Mouse (Mus musculus) E14TG2a.4 (cell line): ENCODE results near the gene Rgs3.
A peak's percentile ranks its signal among the peaks of the same experiment; 100 is the strongest.

ENCODE experiments used
- H3K27me3 ChIP-seq: 2 replicates; pipeline ENCODE4 v1.6.1; 2014; ENCODE audit warnings: low read length, control low read depth; ENCODE audit not compliant: insufficient read depth
- H3K36me3 ChIP-seq: 2 replicates; pipeline ENCODE4 v1.6.1; 2014; ENCODE audit warnings: low read length, control low read depth; ENCODE audit not compliant: insufficient read depth
- H3K4me1 ChIP-seq: replicated peaks from 2 replicates; pipeline ENCODE4 v1.6.1; 2014; ENCODE audit warnings: low read depth, low read length, control low read depth
- H3K4me3 ChIP-seq: replicated peaks from 2 replicates; pipeline ENCODE4 v1.5.1; 2014; ENCODE audit warnings: mild to moderate bottlenecking, low read length
- H3K9me3 ChIP-seq: 2 replicates; pipeline ENCODE4 v1.6.1; 2014; ENCODE audit warnings: low read length, control low read depth
- CTCF ChIP-seq: conservative IDR thresholded peaks from 2 replicates; pipeline ENCODE4 v1.5.1; 2014; ENCODE audit warnings: low read length
- NANOG ChIP-seq: IDR thresholded peaks from 2 replicates; pipeline ENCODE4 v1.6.1; 2014; ENCODE audit warnings: borderline replicate concordance, low read length, mixed read lengths
- POU5F1 ChIP-seq: IDR thresholded peaks from 2 replicates; pipeline ENCODE4 v1.6.1; 2014; ENCODE audit warnings: low read length, borderline replicate concordance

Rgs3 gene

GRCm38 (mm10) chr4:62604094-62604493 is 44.4 kb downstream of the Rgs3 start:
- Histone ChIP-seq H3K27me3 (no peaks in the 10 kb centered on the region), H3K4me1 (0 out of 2 replicates have a peak, but pooled peaks cover 4% of the 10 kb centered on the region), H3K36me3 (no peaks in the 10 kb centered on the region), H3K9me3 (no peaks in the 10 kb centered on the region), H3K4me3 (no peak overlapping the region)
- no peak for TF ChIP-seq CTCF
- TF ChIP-seq POU5F1: no peak
- no peak for TF ChIP-seq NANOG

- Histone ChIP-seq H3K4me3 (no peak overlapping the region), H3K9me3 (no peaks in the 10 kb centered on the region), H3K27me3 (peaks cover 3% of the 10 kb centered on the region; the same call in 1 of the 2 replicates), H3K36me3 (no peaks in the 10 kb centered on the region), H3K4me1 (peaks cover 8% of the 10 kb centered on the region; the same call in 1 of the 2 replicates)
- TF ChIP-seq NANOG (no peak), CTCF (no peak), POU5F1 (no peak)
Measured at GRCm38 (mm10) chr4:62605856-62606541, 46.4 kb downstream of the Rgs3 start.

GRCm38 (mm10) chr4:62606542-62606882 is 46.9 kb downstream of the Rgs3 start:
- no peak for TF ChIP-seq CTCF
- TF ChIP-seq NANOG: no peak
- Histone ChIP-seq H3K36me3 (no peaks in the 10 kb centered on the region), H3K9me3 (no peaks in the 10 kb centered on the region), H3K4me3 (no peak overlapping the region), H3K4me1 (peaks cover 8% of the 10 kb centered on the region; the same call in 1 of the 2 replicates), H3K27me3 (peaks cover 5% of the 10 kb centered on the region; the same call in 1 of the 2 replicates)

GRCm38 (mm10) chr4:62606905-62607304 is 47.3 kb downstream of the Rgs3 start:
- Histone ChIP-seq H3K27me3 (peaks cover 5% of the 10 kb centered on the region; the same call in 1 of the 2 replicates), H3K4me3 (no peak overlapping the region), H3K4me1 (peaks cover 8% of the 10 kb centered on the region; the same call in 1 of the 2 replicates)

DNA sequence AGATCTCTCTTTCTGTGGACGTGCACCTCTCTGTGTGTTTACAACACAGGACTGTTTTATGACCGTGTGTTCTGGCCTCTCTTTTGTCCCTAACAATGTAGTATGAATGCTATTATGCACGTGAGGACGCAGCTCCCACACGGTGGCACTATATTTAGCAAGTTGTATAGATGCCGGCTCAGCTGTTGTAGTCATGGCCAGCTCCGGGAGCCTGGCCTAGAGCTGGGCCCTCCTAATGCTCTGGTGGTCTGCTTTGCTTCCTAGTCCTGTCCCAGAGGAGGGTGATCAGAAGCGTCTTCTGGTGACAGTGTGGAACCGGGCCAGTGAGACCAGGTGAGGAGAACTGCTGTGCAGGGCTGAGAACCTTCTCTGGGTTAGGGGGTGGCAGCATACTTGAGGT is 47.7 kb downstream of the Rgs3 start:
- no peak for TF ChIP-seq CTCF
- TF ChIP-seq NANOG: no peak
- no peak for TF ChIP-seq POU5F1
- peaks cover 5% of the 10 kb centered on the region; the same call in 1 of the 2 replicates for H3K27me3 ChIP-seq
- no peaks in the 10 kb centered on the region for H3K36me3 ChIP-seq

More at GRCm38 (mm10) chr4:62606905-62607304, 47.3 kb downstream of the Rgs3 start:
- no peaks in the 10 kb centered on the region for H3K36me3 ChIP-seq
- TF ChIP-seq POU5F1 (no peak), CTCF (no peak), NANOG (no peak)
- H3K9me3 ChIP-seq: no peaks in the 10 kb centered on the region

DNA sequence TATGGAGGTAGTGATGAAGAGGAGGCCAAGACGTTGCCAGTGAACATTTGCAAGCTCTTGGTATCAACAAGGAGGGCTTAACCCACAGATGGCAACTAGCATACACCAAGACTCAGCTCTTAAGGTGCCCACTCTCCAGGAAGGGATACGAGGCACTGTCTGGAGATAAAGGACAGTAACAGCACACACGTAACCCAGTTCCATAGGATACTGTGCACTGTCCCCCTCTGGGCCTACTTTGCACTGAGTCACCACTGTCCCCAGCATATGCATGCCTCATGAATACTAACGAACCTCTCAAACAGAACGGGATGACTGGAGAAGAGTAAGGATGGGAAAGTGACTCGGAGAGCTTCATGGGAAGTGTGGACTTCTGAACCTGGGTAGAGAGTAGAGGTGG is 48.2 kb downstream of the Rgs3 start:
- H3K4me3 ChIP-seq: no peak overlapping the region
- TF ChIP-seq NANOG (no peak), POU5F1 (no peak), CTCF (no peak)

More for the DNA sequence above, 47.7 kb downstream of the Rgs3 start:
- no peaks in the 10 kb centered on the region for H3K9me3 ChIP-seq
- H3K4me1 ChIP-seq: peaks cover 8% of the 10 kb centered on the region; the same call in 1 of the 2 replicates
- no peak overlapping the region for H3K4me3 ChIP-seq

DNA sequence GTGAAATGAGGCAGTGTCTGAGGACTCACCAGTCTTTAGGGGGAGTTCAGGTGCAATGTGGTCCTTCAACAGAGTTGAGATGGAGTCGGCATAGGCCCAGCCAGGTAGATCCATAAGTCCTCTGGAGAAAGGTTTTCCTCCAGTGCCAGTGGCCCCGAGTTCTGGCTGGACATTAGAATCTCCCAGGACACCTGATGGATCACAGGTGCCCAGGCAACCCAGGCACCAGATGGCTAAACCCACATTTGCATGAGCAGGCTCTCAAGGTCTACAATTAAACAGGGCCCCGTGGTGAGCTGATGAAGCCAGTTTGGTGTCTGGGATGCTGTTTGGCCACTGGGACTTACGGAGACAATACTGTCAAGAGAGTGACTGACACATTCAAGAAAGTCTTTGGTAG is 49.7 kb downstream of the Rgs3 start:
- Histone ChIP-seq H3K27me3 (peaks cover 5% of the 10 kb centered on the region; the same call in 1 of the 2 replicates), H3K9me3 (no peaks in the 10 kb centered on the region), H3K4me1 (peaks cover 4% of the 10 kb centered on the region; the same call in 1 of the 2 replicates), H3K36me3 (no peaks in the 10 kb centered on the region), H3K4me3 (no peak overlapping the region)
- TF ChIP-seq POU5F1: no peak
- no peak for TF ChIP-seq CTCF
- TF ChIP-seq NANOG: no peak

More for the DNA sequence above, 48.2 kb downstream of the Rgs3 start:
- Histone ChIP-seq H3K27me3 (peaks cover 5% of the 10 kb centered on the region; the same call in 1 of the 2 replicates), H3K9me3 (no peaks in the 10 kb centered on the region), H3K4me1 (peaks cover 8% of the 10 kb centered on the region; the same call in 1 of the 2 replicates), H3K36me3 (no peaks in the 10 kb centered on the region)

DNA sequence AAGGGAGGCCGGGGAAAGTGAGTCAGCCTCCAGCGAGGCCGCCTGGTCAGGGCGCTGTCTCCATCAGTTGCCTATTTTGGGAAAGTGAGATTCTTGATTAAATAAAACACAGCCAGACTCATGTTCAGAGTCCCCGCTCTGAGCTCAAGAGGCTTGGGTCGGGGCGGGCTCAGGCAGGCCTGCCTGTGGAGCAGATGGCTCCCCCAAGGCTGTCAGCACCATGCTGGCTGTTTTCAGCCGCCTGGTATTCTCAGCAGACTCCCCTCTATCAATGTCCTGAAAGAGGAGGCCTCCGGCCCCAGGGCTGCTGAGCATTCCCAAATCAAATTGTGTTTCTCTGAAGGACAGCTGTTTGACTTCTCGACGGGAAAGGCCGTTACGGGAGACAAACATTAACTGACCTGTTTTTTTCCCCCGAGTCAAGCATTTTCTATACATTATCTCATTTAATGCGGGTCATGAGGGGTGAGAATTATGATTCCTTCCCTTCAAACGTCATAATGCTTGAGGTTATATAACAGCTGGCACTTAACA is 50.6 kb downstream of the Rgs3 start:
- Histone ChIP-seq H3K27me3 (peaks cover 5% of the 10 kb centered on the region; the same call in 1 of the 2 replicates), H3K4me3 (peak overlapping the region; percentile 32; the same call in 1 of the 2 replicates), H3K9me3 (no peaks in the 10 kb centered on the region), H3K4me1 (peaks cover 4% of the 10 kb centered on the region; the same call in 1 of the 2 replicates), H3K36me3 (no peaks in the 10 kb centered on the region)
- TF ChIP-seq POU5F1: no peak
- no peak for TF ChIP-seq CTCF
- no peak for TF ChIP-seq NANOG
